ENCODE assay signal across 22 mouse cellular contexts in the genomic region with DNA sequence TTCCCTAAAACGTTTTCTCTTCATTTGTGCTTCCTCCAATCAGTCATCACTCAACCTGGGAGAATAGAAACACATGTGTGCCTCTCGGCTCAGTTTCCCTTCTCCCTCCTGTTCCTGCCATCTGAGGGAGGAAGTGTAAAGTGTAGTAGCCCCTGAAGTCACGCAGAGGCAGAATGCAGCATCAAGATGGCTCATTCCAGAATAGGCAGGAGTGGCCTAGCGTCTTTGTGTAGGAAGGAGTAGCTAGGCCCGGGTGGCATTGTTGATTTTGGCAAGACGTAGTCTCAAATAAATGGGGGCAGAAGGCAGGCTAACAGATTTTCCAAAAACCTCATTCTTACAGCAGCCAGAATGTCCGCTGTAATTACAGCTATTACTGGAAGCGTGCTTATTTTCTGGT. TPM values are rescaled to one million over a fixed set of nuclear protein-coding genes. Genes with fewer than 3 reads are reported as not detected.
DNase-seq lines count a peak whose midpoint lies in the region; ATAC-seq and TF ChIP-seq lines count a peak whose summit lies in the region.
"Had no signal": no experiment of that assay in that cellular context is flagged by ENCODE, and none has a peak within 500 bp of the region (broad histone marks: within the 10 kb centered on the region; RNA-seq: fewer than 3 reads in every experiment).

No protein-coding gene starts in this region.

- no peaks in the 10 kb centered on the region for H3K9me3 ChIP-seq in forebrain, postnatal 0 days (ENCODE audit: low read length)
- no peaks in the 10 kb centered on the region for H3K9me3 ChIP-seq in hindbrain, embryonic 11.5 days (ENCODE audit: control insufficient read depth, low read length)
- H3K9me3 ChIP-seq: limb, embryonic 13.5 days; liver, embryonic 15.5 days had no signal

- no peak for DNase-seq in heart, adult 2 months
- no peak for DNase-seq in heart, adult 11 months
- DNase-seq in adipocyte (ENCODE audit: low spot score) = peak; percentile 68
- DNase-seq in forebrain, postnatal 0 days = peak; percentile 46
- DNase-seq in hindbrain, embryonic 11.5 days (ENCODE audit: low spot score) = no peak
- no peak for DNase-seq in retina, postnatal 1 day
- DNase-seq in kidney, postnatal 14 days = no peak
- DNase-seq: adrenal gland, postnatal 36 days; cerebellum, postnatal 14 days; gastrocnemius, postnatal 10 days; heart, postnatal 4 days; kidney, adult 8-10 months; kidney, postnatal 4 days; right cerebral cortex, postnatal 14 days; thymus, postnatal 14 days had no signal

- TF ChIP-seq POLR2A in heart, adult 2 months (IDR thresholded peaks at IDR 0.05; ENCODE audit: insufficient read depth, low read depth, low read length) = no peak

- no peak for TF ChIP-seq CTCF in heart, adult 2 months (IDR thresholded peaks at IDR 0.05)
- TF ChIP-seq CTCF in forebrain, postnatal 0 days (IDR thresholded peaks at IDR 0.05; ENCODE audit: low read depth) = no peak

- H3K4me2 ChIP-seq in forebrain, postnatal 0 days (ENCODE audit: low read depth) = no peak overlapping the region
- no peak overlapping the region for H3K4me2 ChIP-seq in hindbrain, embryonic 11.5 days (replicated peaks; ENCODE audit: low read depth, low read length)
- H3K4me2 ChIP-seq: limb, embryonic 13.5 days; liver, embryonic 15.5 days had no signal

- peaks cover 17% of the 10 kb centered on the region for H3K36me3 ChIP-seq in heart, adult 2 months (ENCODE audit: control insufficient read depth, insufficient read depth, low read length)
- H3K36me3 ChIP-seq in forebrain, postnatal 0 days (ENCODE audit: insufficient read depth) = no peaks in the 10 kb centered on the region
- H3K36me3 ChIP-seq in hindbrain, embryonic 11.5 days (ENCODE audit: control insufficient read depth, insufficient read depth, low read length) = no peaks in the 10 kb centered on the region
- H3K36me3 ChIP-seq: limb, embryonic 13.5 days; liver, embryonic 15.5 days had no signal

- ATAC-seq in forebrain, postnatal 0 days = peak; percentile 40
- ATAC-seq in hindbrain, embryonic 11.5 days (ENCODE audit: low FRiP score) = no peak
- ATAC-seq: activated CD4-positive, CD25-positive, alpha-beta regulatory T cell, adult 4 months; lung, postnatal 0 days; Patski had no signal

- H3K4me3 ChIP-seq in heart, adult 2 months = no peak overlapping the region
- H3K4me3 ChIP-seq in brown adipose tissue, adult 24 weeks (ENCODE audit: insufficient read depth, low read depth, low read length) = no peak overlapping the region
- H3K4me3 ChIP-seq in forebrain, postnatal 0 days (ENCODE audit: low read depth, low read length) = no peak overlapping the region
- no peak overlapping the region for H3K4me3 ChIP-seq in hindbrain, embryonic 11.5 days (ENCODE audit: low read depth, low read length)
- H3K4me3 ChIP-seq: limb, embryonic 13.5 days; liver, embryonic 15.5 days had no signal

- H3K9ac ChIP-seq in heart, adult 2 months (ENCODE audit: low read depth, low read length) = no peak overlapping the region
- no peak overlapping the region for H3K9ac ChIP-seq in forebrain, postnatal 0 days
- H3K9ac ChIP-seq in hindbrain, embryonic 11.5 days (ENCODE audit: low read depth, low read length) = no peak overlapping the region
- H3K9ac ChIP-seq: limb, embryonic 13.5 days; liver, embryonic 15.5 days had no signal

- no peaks in the 10 kb centered on the region; the same call in 1 of the 2 replicates for H3K79me2 ChIP-seq in heart, adult 2 months (replicated peaks; ENCODE audit: control insufficient read depth, insufficient read depth, low read length)

- H3K27ac ChIP-seq in heart, adult 2 months = peak overlapping the region; percentile 7; the same call in 1 of the 2 replicates
- H3K27ac ChIP-seq in brown adipose tissue, adult 24 weeks (replicated peaks; ENCODE audit: low read depth, low read length) = peak overlapping the region; percentile 89
- peak overlapping the region; percentile 85 for H3K27ac ChIP-seq in forebrain, postnatal 0 days (ENCODE audit: low read depth, low read length)
- H3K27ac ChIP-seq in hindbrain, embryonic 11.5 days (ENCODE audit: low read depth, low read length) = no peak overlapping the region
- H3K27ac ChIP-seq: limb, embryonic 13.5 days; liver, embryonic 15.5 days; stomach, postnatal 0 days had no signal

- intact Hi-C loops in heart, adult 2 months (cut with DNase I) = no loop called here

- no peak for TF ChIP-seq EP300 in heart, adult 2 months (IDR thresholded peaks at IDR 0.05; ENCODE audit: insufficient read depth, low read depth, low read length)

- 62% methylated on average over 8 of the region's 8 CpGs for WGBS in heart, adult 2 months
- WGBS in forebrain, postnatal 0 days = 31% methylated on average over 8 of the region's 8 CpGs
- WGBS in hindbrain, embryonic 11.5 days = 70% methylated on average over 8 of the region's 8 CpGs

- H3K4me1 ChIP-seq in heart, adult 2 months (ENCODE audit: control insufficient read depth, insufficient read depth, low read length) = peaks cover 32% of the 10 kb centered on the region
- H3K4me1 ChIP-seq in brown adipose tissue, adult 24 weeks (ENCODE audit: control insufficient read depth, insufficient read depth, insufficient read length, low read length) = peaks cover 47% of the 10 kb centered on the region
- H3K4me1 ChIP-seq in forebrain, postnatal 0 days (ENCODE audit: insufficient read depth) = peaks cover 27% of the 10 kb centered on the region
- no peaks in the 10 kb centered on the region for H3K4me1 ChIP-seq in hindbrain, embryonic 11.5 days (replicated peaks; ENCODE audit: control insufficient read depth, insufficient read depth, low read length)

- no peaks in the 10 kb centered on the region for H3K27me3 ChIP-seq in heart, adult 2 months (ENCODE audit: control insufficient read depth, insufficient read depth, low read length)
- no peaks in the 10 kb centered on the region for H3K27me3 ChIP-seq in forebrain, postnatal 0 days (ENCODE audit: insufficient read depth, low read length)
- no peaks in the 10 kb centered on the region for H3K27me3 ChIP-seq in hindbrain, embryonic 11.5 days (ENCODE audit: control insufficient read depth, insufficient read depth, low read length)
- H3K27me3 ChIP-seq: limb, embryonic 13.5 days; liver, embryonic 15.5 days; Patski had no signal

RNA-seq across cellular contexts. Expression of a gene that starts 24.7 kb away (rescaled TPM):
- 10 to 100 TPM; 37.9 to 47.6 TPM for total RNA-seq in heart, adult 2 months (2021)
- 14.0 and 32.8 TPM in 2 replicates for polyA plus RNA-seq in heart, adult 2 months (2012; rRNA removed)
- 33.1 and 42.5 TPM in 2 replicates for polyA plus RNA-seq in brown adipose tissue, adult 24 weeks (2012; ENCODE audit: insufficient read depth, insufficient read length, missing spikeins)
- total RNA-seq in forebrain, postnatal 0 days (2014; rRNA removed) = 39.6 and 46.7 TPM in 2 replicates
- 4.0 and 5.5 TPM in 2 replicates for polyA plus RNA-seq in forebrain, postnatal 0 days (2015; fragmentation: Nextera tagmentation; extraction: Ambion mirVana)
- 4.8 and 9.6 TPM in 2 replicates for polyA plus RNA-seq in hindbrain, embryonic 11.5 days (2014; fragmentation: Nextera tagmentation; extraction: Ambion mirVana)

RNA-seq across cellular contexts. Expression of a gene that starts 52.2 kb away (rescaled TPM):
- total RNA-seq in heart, adult 2 months (2021) = 10 to 100 TPM; 12.1 to 13.5 TPM
- 11.0 and 11.8 TPM in 2 replicates for polyA plus RNA-seq in heart, adult 2 months (2012; rRNA removed)
- 16.5 and 17.9 TPM in 2 replicates for polyA plus RNA-seq in brown adipose tissue, adult 24 weeks (2012; ENCODE audit: insufficient read depth, insufficient read length, missing spikeins)
- total RNA-seq in forebrain, postnatal 0 days (2014; rRNA removed) = 15.7 and 18.3 TPM in 2 replicates
- 7.7 and 11.6 TPM in 2 replicates for polyA plus RNA-seq in forebrain, postnatal 0 days (2015; fragmentation: Nextera tagmentation; extraction: Ambion mirVana)
- polyA plus RNA-seq in hindbrain, embryonic 11.5 days (2014; fragmentation: Nextera tagmentation; extraction: Ambion mirVana) = 13.3 and 14.6 TPM in 2 replicates

Comparison
In these comparisons a context has a peak if more than half of its experiments do, and no peak if none do; other contexts are left out.
1. DNase-seq: peak in adipocyte (single experiment) and forebrain, postnatal 0 days (single experiment); none in heart, adult 2 months (0 of 2), heart, adult 11 months (single experiment), hindbrain, embryonic 11.5 days (single experiment), retina, postnatal 1 day (single experiment) and kidney, postnatal 14 days (single experiment).